Mouse (Mus musculus) midbrain, embryonic 10.5 days (tissue): ENCODE measurements around the gene Unc5b. TPM values are rescaled to one million over a fixed set of nuclear protein-coding genes. Genes with fewer than 3 reads are reported as not detected.

ENCODE experiments used
- DNase-seq: peaks from one replicate; pipeline ENCODE4 v3.0.0-alpha.2; 2017; ENCODE audit warnings: low spot score
- H3K27ac ChIP-seq: fragments of 300-500 bp; sonication (generic); replicated peaks from 2 replicates; pipeline ENCODE4 v1.5.1; 2016; ENCODE audit warnings: mild to moderate bottlenecking
- H3K27me3 ChIP-seq: fragments of 300-500 bp; sonication (generic); 2 replicates; pipeline ENCODE4 v1.6.1; 2016; ENCODE audit warnings: low read depth, mild to moderate bottlenecking; ENCODE audit not compliant: poor library complexity, severe bottlenecking
- H3K36me3 ChIP-seq: fragments of 300-500 bp; sonication (generic); 2 replicates; pipeline ENCODE4 v1.6.1; 2016; ENCODE audit warnings: mild to moderate bottlenecking, moderate library complexity
- H3K4me1 ChIP-seq: fragments of 300-500 bp; sonication (generic); 2 replicates; pipeline ENCODE4 v1.6.1; 2016
- H3K4me3 ChIP-seq: fragments of 300-500 bp; sonication (generic); 2 replicates; pipeline ENCODE4 v1.5.1; 2016; ENCODE audit warnings: mild to moderate bottlenecking, moderate library complexity
- H3K9me3 ChIP-seq: fragments of 300-500 bp; sonication (generic); replicated peaks from 2 replicates; pipeline ENCODE4 v1.6.1; 2016; ENCODE audit warnings: mild to moderate bottlenecking
- WGBS: fragments of 180-500 bp; shearing (Covaris S2); methylation state at CpG from one replicate; pipeline ENCODE4 v1.1.7; 2016; 5-methylcytosine and 5-hydroxymethylcytosine counted together
- polyA plus RNA-seq: library from polyadenylated mRNA; unstranded; fragments of >200 nt; fragmentation: Nextera tagmentation; extraction: Ambion mirVana; gene quantifications from 2 replicates; pipeline ENCODE4 v1.2.1, GENCODE M21; 2016

Gene Unc5b
- polyA plus RNA-seq, 1 experiment from 2014 or later = 2.7 TPM

- Histone ChIP-seq H3K9me3 (no peaks in the 10 kb centered on the region), H3K27ac (0 out of 2 replicates have a peak overlapping the region, but pooled peaks have one; percentile 49), H3K27me3 (peaks cover 89% of the 10 kb centered on the region), H3K4me3 (no peak overlapping the region), H3K36me3 (no peaks in the 10 kb centered on the region), H3K4me1 (peaks cover 65% of the 10 kb centered on the region)
- WGBS = 38% methylated on average over 4 of the region's 4 CpGs
- DNase-seq = no peak
Measured at GRCm38 (mm10) chr10:60804865-60805264, 26.5 kb downstream of the Unc5b start.

GRCm38 (mm10) chr10:60803971-60804370 lies 27.4 kb downstream of the Unc5b start:
- WGBS = 90% methylated on average over 10 of the region's 10 CpGs
- H3K4me1 ChIP-seq = peaks cover 67% of the 10 kb centered on the region

GRCm38 (mm10) chr10:60801898-60802412 lies 29.4 kb downstream of the Unc5b start:
- Histone ChIP-seq H3K27ac (peak overlapping the region; percentile 55; the same call in 1 of the 2 replicates), H3K27me3 (peaks cover 85% of the 10 kb centered on the region), H3K36me3 (no peaks in the 10 kb centered on the region), H3K4me1 (peaks cover 47% of the 10 kb centered on the region), H3K4me3 (no peak overlapping the region), H3K9me3 (no peaks in the 10 kb centered on the region)
- no peak for DNase-seq
- WGBS = 62% methylated on average over 12 of the region's 12 CpGs

More at GRCm38 (mm10) chr10:60803971-60804370, 27.4 kb downstream of the Unc5b start:
- no peak overlapping the region for H3K4me3 ChIP-seq
- H3K27me3 ChIP-seq = peaks cover 90% of the 10 kb centered on the region
- no peak for DNase-seq
- H3K9me3 ChIP-seq = no peaks in the 10 kb centered on the region
- H3K36me3 ChIP-seq = no peaks in the 10 kb centered on the region
- no peak overlapping the region for H3K27ac ChIP-seq

DNA sequence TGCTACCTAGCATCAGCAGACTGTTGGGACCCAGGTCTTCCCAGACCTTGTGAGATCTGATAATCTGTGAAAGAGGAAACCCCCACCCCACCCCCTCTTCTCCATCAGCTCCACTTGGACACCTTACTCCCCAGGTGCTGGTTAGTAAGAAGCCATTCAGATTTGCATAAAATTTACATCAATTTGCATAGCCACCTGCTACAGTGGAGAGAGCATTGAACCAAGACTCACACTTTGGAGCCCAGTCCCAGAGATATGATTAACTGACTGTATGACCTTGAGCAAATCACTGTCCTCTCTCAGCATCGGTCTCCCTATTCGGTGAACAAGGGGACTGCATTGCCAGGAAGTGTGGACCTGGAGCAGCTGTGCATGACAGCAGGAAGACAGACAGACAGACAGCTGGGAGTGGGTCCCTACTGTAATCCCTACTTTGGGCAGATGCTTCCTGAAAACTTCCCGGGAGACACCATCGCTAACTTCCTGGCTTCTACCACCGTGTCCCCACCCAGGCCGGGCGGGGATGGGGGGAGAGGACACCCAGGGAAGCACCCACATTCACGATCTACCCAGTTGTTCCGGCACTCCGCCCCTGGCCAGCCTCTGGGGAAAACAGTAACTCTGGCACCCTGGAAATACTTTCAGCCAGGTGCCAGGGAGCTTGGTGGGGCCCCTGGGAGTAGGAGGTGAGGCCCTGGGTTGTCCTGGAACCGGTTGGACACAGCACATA lies 30.0 kb downstream of the Unc5b start:
- Histone ChIP-seq H3K9me3 (no peaks in the 10 kb centered on the region), H3K27ac (no peak overlapping the region), H3K36me3 (no peaks in the 10 kb centered on the region), H3K4me1 (peaks cover 41% of the 10 kb centered on the region), H3K4me3 (no peak overlapping the region), H3K27me3 (peaks cover 79% of the 10 kb centered on the region)
- no peak for DNase-seq
- 45% methylated on average over 11 of the region's 11 CpGs for WGBS

DNA sequence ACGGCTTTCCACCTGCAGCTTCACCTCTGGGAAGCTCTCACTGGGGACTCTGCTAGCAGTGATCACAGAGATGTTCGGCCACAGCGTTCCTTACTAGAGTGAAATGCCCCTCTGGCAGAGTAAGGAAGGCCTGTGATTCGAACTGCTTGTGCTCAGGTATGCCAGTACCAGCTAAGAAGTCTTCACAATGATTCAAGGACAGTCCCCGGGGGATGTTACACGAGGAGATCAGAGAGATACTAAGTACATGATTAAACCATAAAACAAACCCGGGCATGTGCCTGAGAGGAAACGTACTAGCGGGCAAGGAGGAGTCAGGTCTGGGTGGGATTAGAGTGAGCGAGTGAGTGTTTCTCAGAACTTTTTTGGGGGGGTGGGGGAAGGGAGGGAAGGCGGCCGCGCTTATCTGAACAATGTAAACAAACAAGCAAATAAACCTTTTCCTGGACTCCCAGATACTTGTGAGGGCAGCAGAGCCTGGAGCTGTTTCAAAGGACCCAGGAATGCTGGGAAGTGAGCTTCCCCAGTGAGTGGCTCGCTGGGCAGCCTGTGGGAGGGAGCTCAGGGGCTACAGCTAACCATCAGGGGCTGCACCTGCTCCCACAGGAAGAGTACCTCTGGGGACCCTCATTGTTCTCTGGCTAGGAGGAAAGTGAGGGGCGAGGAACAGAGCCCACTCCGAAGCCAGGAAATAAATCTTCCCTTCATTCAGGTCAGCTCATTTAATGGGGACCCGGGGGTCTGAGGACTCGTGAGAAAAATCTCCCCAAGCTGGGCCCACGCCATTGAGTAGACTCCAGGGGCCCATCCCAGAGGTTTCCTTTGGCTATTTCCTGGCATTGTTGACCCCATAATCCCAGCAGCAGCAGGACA lies 30.9 kb downstream of the Unc5b start:
- no peaks in the 10 kb centered on the region for H3K9me3 ChIP-seq
- no peak overlapping the region for H3K4me3 ChIP-seq
- H3K4me1 ChIP-seq = peaks cover 36% of the 10 kb centered on the region
- no peaks in the 10 kb centered on the region for H3K36me3 ChIP-seq
- peaks cover 79% of the 10 kb centered on the region for H3K27me3 ChIP-seq
- no peak for DNase-seq
- peak overlapping the region; percentile 28; the same call in 1 of the 2 replicates for H3K27ac ChIP-seq
- 20% methylated on average over 19 of the region's 19 CpGs for WGBS

GRCm38 (mm10) chr10:60797682-60798422 lies 33.5 kb downstream of the Unc5b start:
- DNase-seq = no peak
- H3K9me3 ChIP-seq = no peaks in the 10 kb centered on the region
- H3K27ac ChIP-seq = no peak overlapping the region
- no peaks in the 10 kb centered on the region for H3K36me3 ChIP-seq
- no peak overlapping the region for H3K4me3 ChIP-seq
- WGBS = 83% methylated on average over 14 of the region's 14 CpGs
- peaks cover 45% of the 10 kb centered on the region for H3K4me1 ChIP-seq
- peaks cover 84% of the 10 kb centered on the region for H3K27me3 ChIP-seq

- no peak for DNase-seq
- Histone ChIP-seq H3K27ac (no peak overlapping the region), H3K36me3 (no peaks in the 10 kb centered on the region), H3K4me3 (no peak overlapping the region), H3K9me3 (no peaks in the 10 kb centered on the region), H3K4me1 (peaks cover 56% of the 10 kb centered on the region), H3K27me3 (peaks cover 79% of the 10 kb centered on the region)
- 91% methylated on average over 7 of the region's 7 CpGs for WGBS
Measured at GRCm38 (mm10) chr10:60796474-60796873, 34.9 kb downstream of the Unc5b start.

DNA sequence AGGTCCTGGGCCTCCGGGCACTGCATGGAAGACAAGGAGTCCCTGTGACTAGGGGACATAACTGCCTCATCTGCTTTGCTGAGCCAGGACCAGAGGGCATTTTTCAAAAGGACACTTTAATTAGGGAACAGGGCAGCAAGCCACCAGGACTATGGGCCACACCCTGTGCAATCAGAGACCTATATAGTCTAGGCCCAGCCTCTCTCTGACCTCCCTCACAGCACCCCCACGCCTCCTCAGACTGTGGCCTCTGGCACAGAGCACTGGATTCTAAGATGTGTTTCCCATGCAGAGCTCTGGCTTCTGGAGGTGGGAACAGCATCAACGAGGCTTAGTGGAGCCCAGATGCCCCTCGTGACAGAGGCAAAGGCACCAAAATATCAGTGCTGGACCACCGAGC lies 35.4 kb downstream of the Unc5b start:
- Histone ChIP-seq H3K27me3 (peaks cover 78% of the 10 kb centered on the region), H3K27ac (no peak overlapping the region), H3K4me3 (no peak overlapping the region), H3K9me3 (no peaks in the 10 kb centered on the region), H3K36me3 (no peaks in the 10 kb centered on the region), H3K4me1 (peaks cover 52% of the 10 kb centered on the region)
- 80% methylated on average over 5 of the region's 5 CpGs for WGBS
- no peak for DNase-seq

DNA sequence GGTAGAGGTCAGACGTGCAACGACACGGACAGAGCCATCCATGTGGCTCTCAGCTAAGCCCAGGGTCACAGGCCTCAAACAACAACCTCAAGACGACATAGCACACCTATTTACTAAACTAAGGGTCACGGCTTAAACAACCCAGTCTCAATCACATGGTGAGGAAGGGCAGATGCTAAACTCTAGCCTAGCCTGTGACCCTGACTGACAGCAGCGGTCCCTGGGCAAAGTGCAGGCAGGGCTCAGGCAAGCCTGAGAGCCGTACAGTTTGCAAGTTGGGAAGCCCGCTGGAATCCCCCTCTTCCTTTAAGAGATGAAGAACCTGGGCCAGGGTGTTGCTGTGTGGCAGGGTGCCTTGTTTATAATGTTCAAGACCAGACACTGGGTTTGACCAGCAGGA lies 36.6 kb downstream of the Unc5b start:
- Histone ChIP-seq H3K9me3 (no peaks in the 10 kb centered on the region), H3K4me1 (peaks cover 43% of the 10 kb centered on the region), H3K36me3 (no peaks in the 10 kb centered on the region), H3K27me3 (peaks cover 68% of the 10 kb centered on the region), H3K27ac (no peak overlapping the region; the same call in 1 of the 2 replicates), H3K4me3 (no peak overlapping the region)
- no peak for DNase-seq
- WGBS = 56% methylated on average over 8 of the region's 8 CpGs

DNA sequence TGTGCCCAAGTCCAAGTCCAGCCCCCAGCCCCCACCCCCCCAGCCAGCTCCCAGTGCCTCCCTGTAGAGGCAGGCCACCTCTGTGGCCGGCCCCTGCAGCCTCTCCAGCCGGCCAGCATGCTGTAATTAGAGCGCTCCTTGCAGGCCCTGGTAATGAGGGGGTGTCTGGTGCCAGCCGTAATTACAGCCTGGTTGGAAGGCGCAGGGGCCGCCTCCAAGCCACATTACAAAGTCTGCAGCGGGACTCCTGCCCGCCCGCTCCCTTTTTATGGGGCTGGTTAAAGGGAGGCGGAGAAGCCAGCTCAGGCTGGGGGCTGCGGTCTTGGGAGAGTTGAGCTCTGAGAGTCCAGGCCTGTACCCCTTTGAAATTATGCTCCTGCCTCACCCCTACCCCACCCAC lies 37.0 kb downstream of the Unc5b start:
- DNase-seq = no peak
- no peak overlapping the region for H3K4me3 ChIP-seq
- H3K27ac ChIP-seq = peak overlapping the region; percentile 24; the same call in 1 of the 2 replicates
- 40% methylated on average over 11 of the region's 11 CpGs for WGBS
- peaks cover 64% of the 10 kb centered on the region for H3K27me3 ChIP-seq
- peaks cover 40% of the 10 kb centered on the region for H3K4me1 ChIP-seq
- no peaks in the 10 kb centered on the region for H3K9me3 ChIP-seq
- no peaks in the 10 kb centered on the region for H3K36me3 ChIP-seq

DNA sequence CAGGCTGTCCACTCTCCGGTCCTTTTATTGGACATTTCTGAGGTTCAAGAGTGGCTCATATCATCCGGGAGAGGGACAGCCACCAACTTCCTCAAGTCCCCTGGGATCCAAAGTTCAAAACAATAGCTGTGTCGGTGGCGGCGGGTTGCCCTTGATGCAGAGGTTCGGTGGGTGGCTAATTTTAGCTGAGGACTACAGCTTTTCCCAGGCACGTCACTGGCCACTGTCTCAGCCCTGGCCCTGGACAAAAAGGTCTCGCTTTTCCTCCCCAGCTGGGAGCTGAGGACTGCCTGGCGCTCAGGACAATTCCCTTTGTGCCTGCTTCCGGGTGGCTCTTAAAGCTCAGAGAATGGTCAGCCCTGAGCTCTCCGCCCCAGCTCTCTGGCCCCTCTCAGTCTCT lies 38.5 kb downstream of the Unc5b start:
- Histone ChIP-seq H3K9me3 (no peaks in the 10 kb centered on the region), H3K4me3 (0 out of 2 replicates have a peak overlapping the region, but pooled peaks have one; percentile 20), H3K36me3 (no peaks in the 10 kb centered on the region), H3K27me3 (peaks cover 48% of the 10 kb centered on the region), H3K27ac (peak overlapping the region; percentile 59), H3K4me1 (peaks cover 40% of the 10 kb centered on the region)
- 13% methylated on average over 11 of the region's 11 CpGs for WGBS
- peak; percentile 37 for DNase-seq

DNA sequence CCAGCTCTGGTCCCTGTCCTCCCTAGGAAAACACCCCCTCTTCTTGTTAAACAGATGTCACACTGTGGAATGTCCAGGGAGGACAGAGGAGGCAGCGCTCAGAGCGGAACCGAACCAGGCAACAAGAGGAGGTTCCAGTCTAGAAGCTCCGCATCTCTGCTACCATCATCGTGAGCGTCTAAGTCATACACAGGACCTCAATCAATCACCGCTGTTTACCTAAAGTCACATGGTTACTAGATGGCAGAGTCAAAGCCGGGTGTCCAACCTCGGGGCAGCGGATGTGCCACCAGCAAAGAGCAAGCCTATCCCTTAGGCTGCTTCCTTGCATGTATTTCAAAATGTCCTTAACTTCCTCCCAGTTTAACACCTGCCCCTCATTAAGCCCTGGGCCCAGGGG lies 39.0 kb downstream of the Unc5b start:
- 67% methylated on average over 10 of the region's 10 CpGs for WGBS
- Histone ChIP-seq H3K4me3 (no peak overlapping the region), H3K27me3 (peaks cover 48% of the 10 kb centered on the region), H3K9me3 (no peaks in the 10 kb centered on the region), H3K27ac (peak overlapping the region; percentile 59), H3K36me3 (no peaks in the 10 kb centered on the region), H3K4me1 (peaks cover 43% of the 10 kb centered on the region)
- no peak for DNase-seq
